Mouse (Mus musculus): ENCODE data around the gene Gm20843. TPM values are rescaled to one million over a fixed set of nuclear protein-coding genes. Genes with fewer than 3 reads are reported as not detected.
"Not testable (repeated sequence)": the region's sequence is repeated elsewhere in the genome, so short reads cannot be mapped to it uniquely, and the experiment has no call there.

Gene Gm20843
- not detected in 2 replicates for polyA plus RNA-seq (2016; fragmentation: Nextera tagmentation; extraction: Ambion mirVana)

- no CpG with 5 or more reads among the region's 6 CpGs for WGBS
These were observed at the start of gene Gm20843 for GRCm38 (mm10) chrY:72247018-72247417. Gene Gm20843, minus strand, starts transcription at chrY:72247118.

More at GRCm38 (mm10) chrY:72247018-72247417, at the start of gene Gm20843:
- not testable (repeated sequence) for H3K9me3 ChIP-seq; H3K27ac ChIP-seq (replicated peaks); H3K4me3 ChIP-seq; H3K4me2 ChIP-seq (replicated peaks); H3K4me1 ChIP-seq; H3K27me3 ChIP-seq; H3K9ac ChIP-seq (replicated peaks); ATAC-seq (ENCODE audit: low FRiP score, low read depth); H3K36me3 ChIP-seq

All from midbrain, embryonic 12.5 days (tissue).